Mouse (Mus musculus): ENCODE results near the gene Miip.

Miip gene

DNA sequence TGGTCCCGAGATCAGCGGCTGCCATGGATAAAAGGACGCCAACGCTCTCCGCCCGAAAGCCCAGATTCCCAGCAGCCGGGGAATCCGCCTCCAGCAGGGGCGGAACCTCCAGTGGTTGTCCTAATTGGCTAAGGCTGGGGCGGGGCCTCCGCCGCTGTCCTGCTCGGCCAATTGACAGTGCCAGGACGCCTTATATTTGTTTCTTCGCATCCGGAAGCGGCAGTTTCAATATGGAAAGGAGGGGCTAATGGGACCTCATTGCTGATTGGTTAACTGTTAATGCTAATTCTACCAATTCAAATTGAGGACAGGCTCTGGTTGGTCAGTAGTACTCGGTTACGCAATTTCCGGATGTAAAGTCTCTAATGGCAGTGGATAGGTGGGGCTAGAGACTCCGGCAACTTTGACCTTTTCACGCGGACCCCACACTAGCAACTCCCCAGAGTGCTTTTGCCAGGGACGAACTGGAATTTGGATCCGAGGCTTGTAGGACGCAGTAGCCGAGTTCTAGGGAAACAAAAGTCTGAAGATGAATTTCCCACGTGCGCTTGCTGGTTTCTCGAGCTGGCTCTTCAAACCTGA, at the start of gene Miip, which contains the start of gene Fv1:
Gene Miip, minus strand, starts transcription at position 367 of the 582 bp plus-strand sequence.
Gene Fv1, plus strand, starts transcription at position 530 of the 582 bp plus-strand sequence.
- DNase-seq (ENCODE audit: low spot score): peak; percentile 96

DNA sequence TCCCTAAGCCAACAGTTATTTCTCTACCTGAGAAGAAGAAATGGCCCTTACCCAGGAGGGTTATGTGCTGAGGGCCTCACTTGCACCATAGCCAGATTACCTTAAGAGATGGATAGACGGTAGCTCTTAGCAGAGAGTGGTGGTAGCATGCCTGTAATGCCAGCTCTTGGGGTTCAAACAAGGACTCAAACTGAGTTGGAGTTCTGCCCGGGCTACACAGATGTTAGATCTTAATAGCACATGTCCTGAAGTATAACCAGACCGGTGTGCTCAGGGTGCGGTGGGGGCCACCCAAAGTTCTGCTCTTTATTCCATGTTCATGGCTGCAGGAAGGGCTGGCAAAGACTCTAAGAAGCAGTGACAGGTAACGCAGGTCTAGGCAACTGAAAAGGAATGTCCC, 40.9 kb upstream of the Miip start:
- DNase-seq (ENCODE audit: low spot score): no peak

DNA sequence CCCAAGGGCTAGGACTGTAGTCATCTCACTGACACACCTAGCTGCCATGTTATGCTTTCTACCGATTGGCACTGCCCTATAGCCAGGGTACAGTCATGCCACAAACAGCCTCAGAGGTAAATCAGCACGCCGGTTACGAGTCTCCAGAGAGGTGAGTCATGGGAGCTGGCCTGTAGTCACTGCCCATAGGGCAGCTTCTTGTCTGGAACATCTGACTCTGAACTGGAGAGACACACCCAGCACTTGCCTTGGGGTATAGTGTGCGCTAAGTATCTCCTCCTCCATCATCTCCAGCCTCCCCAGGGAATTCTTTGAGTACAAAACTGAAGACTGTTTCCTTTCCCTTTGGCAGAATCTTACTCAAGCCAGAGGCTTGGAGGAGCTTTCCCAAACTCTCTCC, 37.6 kb upstream of the Miip start:
- no peak for DNase-seq (ENCODE audit: low spot score)

DNA sequence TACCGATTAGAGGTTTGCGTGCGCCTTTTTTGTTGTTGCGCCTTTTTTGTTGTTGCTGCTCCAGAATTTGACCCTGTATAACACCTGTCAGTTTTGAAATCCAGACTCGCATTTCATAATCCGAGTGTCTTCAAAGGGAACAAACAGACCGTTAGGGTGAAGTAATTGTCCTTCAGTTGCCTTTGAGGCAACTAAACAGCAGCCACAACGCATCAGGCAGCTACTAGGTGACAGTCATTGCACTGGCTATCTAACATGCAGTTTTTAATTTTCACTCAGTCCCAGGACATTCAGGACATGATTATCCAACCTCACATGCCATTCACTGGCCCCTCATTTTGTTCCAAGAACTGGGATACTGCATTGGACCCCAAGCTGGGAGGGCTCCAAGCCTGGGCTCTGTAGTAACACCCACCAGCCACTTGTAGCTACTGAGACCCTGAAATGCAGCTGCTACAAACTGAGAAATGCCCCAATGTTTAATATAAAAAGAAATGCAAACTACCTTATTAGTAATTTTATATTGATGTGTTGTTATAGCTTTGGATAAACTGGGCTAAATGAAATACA, 36.6 kb upstream of the Miip start:
- DNase-seq (ENCODE audit: low spot score): no peak

DNA sequence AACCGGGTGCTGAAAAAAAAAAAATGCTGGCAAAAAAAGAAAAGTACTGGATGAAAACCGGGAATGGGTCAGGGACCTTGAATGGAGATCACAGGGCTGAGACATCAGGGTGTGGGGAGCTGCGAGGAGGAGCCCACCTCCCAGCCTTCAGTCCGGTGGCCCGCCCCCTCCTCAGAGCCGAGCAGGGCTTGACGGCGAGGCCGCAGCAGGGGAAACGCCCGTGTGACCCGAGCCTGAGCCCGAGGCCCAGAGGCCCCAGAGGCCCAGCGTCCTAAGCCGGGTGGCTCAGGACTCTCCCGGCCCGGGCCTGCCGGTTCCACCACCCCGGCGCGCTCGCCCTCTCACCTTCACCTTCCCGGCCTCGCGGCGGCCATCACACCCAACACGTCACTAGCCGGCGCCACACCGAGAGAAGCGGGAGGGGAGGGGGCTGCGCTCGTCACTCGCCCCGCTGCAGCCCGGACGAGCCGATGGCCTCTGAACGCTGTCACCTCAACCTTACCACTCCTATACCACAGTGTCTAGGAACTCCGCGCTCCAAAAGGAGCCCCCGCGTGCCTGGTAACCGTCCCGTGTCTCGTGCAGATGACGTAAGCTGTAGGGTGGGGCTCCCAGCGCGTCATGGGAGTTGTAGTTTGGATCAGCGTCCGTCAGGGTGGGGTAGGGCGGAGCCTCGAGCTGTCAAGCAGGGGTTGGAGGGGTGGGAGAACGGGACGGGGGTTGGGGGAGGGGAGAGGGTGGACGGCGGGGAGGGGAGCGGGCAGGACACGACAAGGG, 35.9 kb upstream of the Miip start, which contains the start of gene Mfn2:
Gene Mfn2, minus strand, starts transcription at position 392 of the 777 bp plus-strand sequence.
- peak; percentile 84 for DNase-seq (ENCODE audit: low spot score)

- DNase-seq (ENCODE audit: low spot score): no peak
Measured at GRCm38 (mm10) chr4:147903601-147904000, 35.0 kb upstream of the Miip start.

- DNase-seq (ENCODE audit: low spot score): no peak
Measured at GRCm38 (mm10) chr4:147902906-147903500, 34.4 kb upstream of the Miip start.

DNA sequence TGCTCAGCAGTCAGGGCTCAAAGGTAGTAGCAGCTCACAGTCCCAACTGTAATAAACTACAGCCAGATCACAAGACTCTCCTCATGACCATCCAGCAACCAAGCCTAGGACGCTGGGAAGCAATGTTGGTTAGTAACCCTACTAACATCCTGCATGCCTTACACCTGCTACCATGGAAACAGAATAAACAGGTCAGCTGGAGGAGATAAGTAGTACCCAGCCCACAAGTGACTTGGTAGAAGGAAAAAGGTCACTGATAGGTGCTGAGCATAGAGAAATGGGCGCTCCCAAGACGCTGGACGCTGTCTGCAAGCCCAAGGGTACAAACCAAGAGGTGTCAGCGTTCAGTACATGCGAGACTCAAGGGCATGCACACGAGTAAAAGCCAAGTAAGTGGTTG, 31.8 kb upstream of the Miip start:
- DNase-seq (ENCODE audit: low spot score): no peak

GRCm38 (mm10) chr4:147897348-147897747, 28.7 kb upstream of the Miip start:
- DNase-seq (ENCODE audit: low spot score): no peak

DNA sequence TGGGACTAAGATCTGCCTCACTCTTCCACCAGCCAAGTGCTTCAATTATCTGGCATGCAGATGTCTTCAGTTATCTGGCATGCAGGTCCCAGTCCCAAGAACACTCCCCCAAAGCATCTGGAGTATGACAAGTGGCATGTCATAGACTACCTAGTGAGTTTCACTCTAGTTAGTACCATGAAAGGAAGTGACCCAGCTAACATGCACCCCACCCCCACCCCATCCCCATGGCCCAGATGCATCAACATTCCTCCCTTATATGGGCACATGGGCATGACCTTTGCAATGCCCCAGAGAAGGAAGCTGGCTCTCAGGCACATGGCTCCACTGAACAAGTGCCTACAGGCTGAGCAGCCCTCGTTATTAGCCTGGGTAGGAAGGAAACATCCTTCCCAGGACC, 27.8 kb upstream of the Miip start:
- no peak for DNase-seq (ENCODE audit: low spot score)

- DNase-seq (ENCODE audit: low spot score): no peak
Measured at GRCm38 (mm10) chr4:147895815-147896330, 27.3 kb upstream of the Miip start.

DNA sequence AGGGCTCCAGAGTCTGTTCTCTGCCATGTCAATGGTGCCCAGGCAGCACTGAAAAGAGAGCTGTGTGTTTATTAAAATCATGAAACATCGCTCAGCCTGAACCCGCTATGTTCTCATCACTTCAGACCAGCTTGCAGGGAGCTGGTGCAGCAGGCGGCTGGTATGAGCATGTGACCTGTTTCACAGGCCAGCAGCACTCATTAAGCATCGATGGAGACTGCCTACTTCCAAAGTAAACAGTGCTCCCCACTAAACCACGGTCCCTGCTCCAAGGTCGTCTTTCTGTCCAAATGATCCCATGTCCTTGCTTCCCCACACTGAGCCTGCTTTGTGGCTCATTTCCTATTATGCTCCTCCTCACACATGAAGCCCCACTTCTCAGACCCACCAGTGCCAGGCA, 21.7 kb upstream of the Miip start:
- DNase-seq (ENCODE audit: low spot score): no peak

- DNase-seq (ENCODE audit: low spot score): no peak
Measured at GRCm38 (mm10) chr4:147888237-147888636, 19.6 kb upstream of the Miip start.

DNA sequence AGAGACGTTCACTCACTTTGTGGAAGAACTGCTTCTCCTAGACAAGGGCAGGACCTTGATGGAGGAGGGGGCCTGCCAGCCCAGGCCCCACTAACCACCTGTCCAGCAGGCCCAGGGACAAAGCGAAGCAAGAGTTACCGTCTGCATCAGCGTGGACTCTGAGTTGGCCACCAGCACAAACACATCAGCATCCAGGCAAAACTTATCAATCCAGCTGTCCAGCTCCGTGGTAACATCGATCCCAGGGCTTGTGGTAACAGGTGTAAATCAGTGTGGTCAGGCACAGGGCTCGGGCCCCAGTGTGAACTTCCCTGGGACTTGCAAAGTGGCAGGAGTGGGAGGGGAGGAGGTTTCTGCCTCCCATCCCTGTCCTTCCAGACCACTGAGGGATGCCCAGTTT, 18.7 kb upstream of the Miip start:
- DNase-seq (ENCODE audit: low spot score): no peak

GRCm38 (mm10) chr4:147886158-147886557, 17.5 kb upstream of the Miip start:
- DNase-seq (ENCODE audit: low spot score): no peak

GRCm38 (mm10) chr4:147884138-147884537, 15.5 kb upstream of the Miip start:
- DNase-seq (ENCODE audit: low spot score): no peak

DNA sequence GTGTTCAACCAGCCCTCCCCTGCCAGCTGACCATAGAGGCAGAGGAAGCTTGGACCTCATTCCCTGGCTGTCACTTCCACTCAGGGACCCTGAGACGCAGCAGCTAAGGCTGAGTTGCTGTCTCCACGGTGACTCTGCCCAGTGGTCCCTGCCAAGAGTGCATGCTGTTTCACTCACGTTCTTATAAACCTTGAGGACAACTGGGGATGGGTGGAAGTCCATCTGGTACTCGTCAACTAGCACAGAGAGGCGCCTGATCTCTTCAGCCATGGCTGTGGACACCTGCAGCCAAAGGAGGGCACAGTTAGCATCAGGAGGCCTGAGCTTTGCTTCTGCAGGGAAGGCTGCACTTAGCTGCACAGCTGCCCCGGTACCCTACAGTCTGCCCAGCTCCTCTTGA, 14.4 kb upstream of the Miip start:
- no peak for DNase-seq (ENCODE audit: low spot score)

- no peak for DNase-seq (ENCODE audit: low spot score)
Measured at GRCm38 (mm10) chr4:147881792-147882191, 13.2 kb upstream of the Miip start.

DNA sequence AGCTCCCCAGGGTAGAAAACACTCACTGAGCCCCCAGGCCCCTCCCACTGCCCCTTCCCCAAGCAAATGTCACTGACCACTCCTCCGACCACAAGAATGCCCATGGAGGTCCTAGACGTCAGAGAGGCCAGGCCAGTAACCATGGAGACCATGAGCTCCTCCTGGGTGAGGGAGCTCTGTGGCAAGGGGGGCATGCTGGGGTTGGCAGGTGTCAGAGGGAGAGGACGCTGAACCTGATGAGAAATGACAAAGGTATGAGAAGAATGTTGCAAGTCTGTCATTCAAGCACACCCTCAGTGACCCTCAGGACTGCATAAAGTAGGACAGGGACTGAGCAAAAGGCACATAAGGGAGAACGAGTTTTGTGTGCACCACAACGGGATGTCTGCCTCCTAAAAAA, 11.2 kb upstream of the Miip start:
- DNase-seq (ENCODE audit: low spot score): no peak

DNA sequence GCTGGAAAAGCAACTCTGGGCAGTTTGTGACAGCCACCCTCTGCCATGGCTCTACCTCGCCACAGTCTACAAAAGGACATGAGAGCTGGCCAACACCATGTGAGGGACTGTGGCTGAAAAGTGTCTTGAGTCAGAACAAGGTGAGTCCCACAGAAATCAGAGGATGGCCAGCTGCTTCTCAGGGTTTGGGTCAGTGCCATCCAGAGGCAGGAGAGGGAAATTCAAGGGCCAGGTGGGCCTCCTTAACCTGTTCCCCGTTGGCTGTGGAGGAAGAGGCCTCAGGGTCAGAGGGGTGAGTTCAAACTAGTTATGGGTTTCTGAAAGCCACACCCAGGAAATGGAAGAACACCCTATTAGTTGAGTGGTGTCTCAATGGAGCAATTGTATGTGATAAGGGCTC, 10.8 kb upstream of the Miip start:
- DNase-seq (ENCODE audit: low spot score): no peak

DNA sequence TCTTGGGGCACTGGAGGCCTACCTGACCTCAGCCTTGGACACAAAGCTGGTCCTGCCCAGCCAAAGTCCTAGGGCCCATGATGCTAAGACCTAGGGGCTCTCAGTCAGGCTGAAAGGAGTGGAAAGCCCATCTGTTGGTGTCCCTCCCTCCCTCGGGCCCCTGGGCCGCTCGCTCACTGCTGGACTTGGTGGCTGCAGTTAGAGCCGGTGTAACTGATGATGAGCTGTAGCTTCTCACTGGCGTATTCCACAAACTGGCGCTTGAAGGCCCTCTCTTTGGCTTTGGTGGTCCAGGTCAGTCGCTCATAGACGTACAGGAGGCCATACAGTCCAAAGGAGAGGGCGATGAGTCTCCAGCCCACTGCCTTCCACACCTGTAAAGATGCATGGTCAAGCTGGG, 9.9 kb upstream of the Miip start:
- DNase-seq (ENCODE audit: low spot score): no peak

DNA sequence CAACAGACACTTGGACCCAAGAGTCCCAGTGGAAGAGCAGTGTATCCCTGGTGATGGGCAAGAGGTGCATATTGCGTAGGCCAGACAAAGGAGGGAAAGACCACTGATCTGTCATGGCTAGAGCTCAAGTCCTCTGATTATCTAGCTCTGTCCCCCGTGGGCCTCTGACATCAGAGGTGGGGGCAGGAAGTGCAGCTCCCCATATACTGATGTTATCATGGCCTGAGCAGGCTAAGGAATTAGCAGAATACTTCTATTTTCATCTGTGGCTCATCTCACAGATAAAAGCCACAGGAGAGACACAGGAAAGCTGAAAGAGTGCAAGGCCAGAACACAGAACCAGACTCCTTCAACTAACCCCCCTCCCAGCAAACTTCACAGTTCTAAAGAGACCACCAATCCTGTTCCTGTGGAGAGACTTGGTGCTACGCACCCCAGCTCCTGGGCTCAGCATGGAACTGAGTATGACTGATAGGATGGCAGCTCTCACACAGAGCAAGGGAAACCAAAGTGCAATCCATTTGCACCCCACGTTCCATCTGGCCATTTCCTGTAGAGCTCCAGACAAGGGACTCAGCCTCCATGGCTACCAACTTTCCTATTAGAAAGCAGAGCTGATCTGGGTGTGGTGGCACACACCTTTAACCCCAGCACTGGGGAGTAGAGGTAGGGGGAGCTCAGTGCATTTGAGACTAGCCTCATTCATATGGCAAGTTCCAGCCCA, 7.4 kb upstream of the Miip start:
- DNase-seq (ENCODE audit: low spot score): no peak

Data from T-cell, adult 2 months (primary cell).